Mouse (Mus musculus) lung, embryonic 16.5 days (tissue): ENCODE measurements at regions not wholly inside any gene's neighbourhood (a gene's known extent, or its start where the extent isn't known, plus 50 kb on each side); places are given as distances from the start of the nearest gene placed in this dataset.
A peak's percentile ranks its signal among the peaks of the same experiment; 100 is the strongest.

ENCODE experiments used
- ATAC-seq: fragments of 200-750 bp; cut with Nextera tagmentation; 2 replicates; pipeline ENCODE4 v1.8.0; 2017; ENCODE audit warnings: low read depth, mild to moderate bottlenecking, moderate library complexity
- H3K27ac ChIP-seq: fragments of 300-500 bp; sonication (generic); 2 replicates; pipeline ENCODE4 v1.5.1; 2014; ENCODE audit warnings: mild to moderate bottlenecking, control low read depth, low read length
- H3K27me3 ChIP-seq: fragments of 300-500 bp; sonication (generic); 2 replicates; pipeline ENCODE4 v1.6.1; 2014; ENCODE audit warnings: low read depth, low read length, mixed read lengths; ENCODE audit not compliant: control insufficient read depth, insufficient read depth
- H3K36me3 ChIP-seq: fragments of 300-500 bp; sonication (generic); 2 replicates; pipeline ENCODE4 v1.6.1; 2014; ENCODE audit warnings: low read length; ENCODE audit not compliant: control insufficient read depth, insufficient read depth
- H3K4me1 ChIP-seq: fragments of 300-500 bp; sonication (generic); replicated peaks from 2 replicates; pipeline ENCODE4 v1.6.1; 2014; ENCODE audit warnings: low read length, mixed read lengths; ENCODE audit not compliant: control insufficient read depth, insufficient read depth
- H3K4me2 ChIP-seq: fragments of 300-500 bp; sonication (generic); 2 replicates; pipeline ENCODE4 v1.6.1; 2014; ENCODE audit warnings: low read depth, low read length, control low read depth
- H3K4me3 ChIP-seq: fragments of 300-500 bp; sonication (generic); 2 replicates; pipeline ENCODE4 v1.5.1; 2014; ENCODE audit warnings: mild to moderate bottlenecking, low read length, control low read depth
- H3K9ac ChIP-seq: fragments of 300-500 bp; sonication (generic); 2 replicates; pipeline ENCODE4 v1.6.1; 2014; ENCODE audit warnings: low read length, control low read depth
- H3K9me3 ChIP-seq: fragments of 300-500 bp; sonication (generic); 2 replicates; pipeline ENCODE4 v1.6.1; 2016; ENCODE audit warnings: low read length; ENCODE audit not compliant: control insufficient read depth
- WGBS: fragments of 180-500 bp; shearing (Covaris S2); extraction: QIAGEN DNeasy Blood & Tissue Kit; methylation state at CpG from one replicate; pipeline ENCODE4 v1.1.7; 2014; 5-methylcytosine and 5-hydroxymethylcytosine counted together

- no peak for ATAC-seq
- H3K9ac ChIP-seq, result no peak overlapping the region
- no peaks in the 10 kb centered on the region for H3K36me3 ChIP-seq
- H3K9me3 ChIP-seq, result no peaks in the 10 kb centered on the region
- no peak overlapping the region for H3K4me3 ChIP-seq
- H3K27ac ChIP-seq, result no peak overlapping the region
- H3K4me2 ChIP-seq, result no peak overlapping the region
- no peaks in the 10 kb centered on the region for H3K27me3 ChIP-seq
- 92% methylated on average over 14 of the region's 14 CpGs for WGBS
- no peaks in the 10 kb centered on the region for H3K4me1 ChIP-seq
These were observed 239.2 kb upstream of the BC052040 start for GRCm38 (mm10) chr2:115342360-115342759.

- Histone ChIP-seq H3K27ac (no peak overlapping the region), H3K27me3 (no peaks in the 10 kb centered on the region), H3K9me3 (no peaks in the 10 kb centered on the region), H3K4me3 (no peak overlapping the region), H3K4me2 (no peak overlapping the region), H3K9ac (no peak overlapping the region), H3K36me3 (no peaks in the 10 kb centered on the region), H3K4me1 (no peaks in the 10 kb centered on the region)
- no peak for ATAC-seq
- WGBS, result 50% methylated on average over 6 of the region's 6 CpGs
These were observed 235.0 kb upstream of the BC052040 start for GRCm38 (mm10) chr2:115346551-115346950.

- no peaks in the 10 kb centered on the region for H3K4me1 ChIP-seq
- no peak for ATAC-seq
- WGBS, result 5% methylated on average over 2 of the region's 2 CpGs
- H3K4me3 ChIP-seq, result no peak overlapping the region
- H3K9me3 ChIP-seq, result no peaks in the 10 kb centered on the region
- H3K4me2 ChIP-seq, result no peak overlapping the region
- H3K9ac ChIP-seq, result no peak overlapping the region
- H3K36me3 ChIP-seq, result no peaks in the 10 kb centered on the region
- H3K27ac ChIP-seq, result no peak overlapping the region
- H3K27me3 ChIP-seq, result no peaks in the 10 kb centered on the region
These were observed 233.3 kb upstream of the BC052040 start for GRCm38 (mm10) chr2:115348263-115348662.

- 39% methylated on average over 6 of the region's 6 CpGs for WGBS
- no peak overlapping the region for H3K27ac ChIP-seq
- no peak overlapping the region for H3K4me3 ChIP-seq
These were observed 210.4 kb upstream of the BC052040 start for GRCm38 (mm10) chr2:115371072-115371471.

GRCm38 (mm10) chr2:115375336-115375735, 206.2 kb upstream of the BC052040 start:
- H3K4me1 ChIP-seq, result no peaks in the 10 kb centered on the region
- H3K9ac ChIP-seq, result no peak overlapping the region
- ATAC-seq, result no peak
- no peak overlapping the region for H3K4me2 ChIP-seq
- no peaks in the 10 kb centered on the region for H3K27me3 ChIP-seq
- H3K9me3 ChIP-seq, result no peaks in the 10 kb centered on the region
- 75% methylated on average over 5 of the region's 5 CpGs for WGBS
- H3K27ac ChIP-seq, result no peak overlapping the region
- no peak overlapping the region for H3K4me3 ChIP-seq
- no peaks in the 10 kb centered on the region for H3K36me3 ChIP-seq

More at GRCm38 (mm10) chr2:115371072-115371471, 210.4 kb upstream of the BC052040 start:
- no peak overlapping the region for H3K9ac ChIP-seq
- H3K36me3 ChIP-seq, result no peaks in the 10 kb centered on the region
- ATAC-seq, result no peak
- H3K4me1 ChIP-seq, result no peaks in the 10 kb centered on the region
- H3K27me3 ChIP-seq, result no peaks in the 10 kb centered on the region
- H3K4me2 ChIP-seq, result no peak overlapping the region
- H3K9me3 ChIP-seq, result no peaks in the 10 kb centered on the region

- no peak overlapping the region for H3K27ac ChIP-seq
- no peaks in the 10 kb centered on the region for H3K36me3 ChIP-seq
- H3K4me2 ChIP-seq, result peak overlapping the region; percentile 45; the same call in 1 of the 2 replicates
- H3K9ac ChIP-seq, result no peak overlapping the region
- WGBS, result 31% methylated on average over 13 of the region's 13 CpGs
- H3K4me3 ChIP-seq, result no peak overlapping the region
- no peaks in the 10 kb centered on the region for H3K27me3 ChIP-seq
- H3K4me1 ChIP-seq, result peaks cover 11% of the 10 kb centered on the region
- ATAC-seq, result peak; percentile 90
- H3K9me3 ChIP-seq, result no peaks in the 10 kb centered on the region
These were observed 196.9 kb upstream of the BC052040 start for GRCm38 (mm10) chr2:115384414-115385180.

- Histone ChIP-seq H3K4me1 (peaks cover 11% of the 10 kb centered on the region), H3K27me3 (no peaks in the 10 kb centered on the region), H3K4me2 (peak overlapping the region; percentile 45), H3K27ac (no peak overlapping the region), H3K4me3 (0 out of 2 replicates have a peak overlapping the region, but pooled peaks have one; percentile 5), H3K36me3 (no peaks in the 10 kb centered on the region), H3K9ac (no peak overlapping the region), H3K9me3 (no peaks in the 10 kb centered on the region)
- peak; percentile 68 for ATAC-seq
- WGBS, result 38% methylated on average over 16 of the region's 16 CpGs
These were observed 196.0 kb upstream of the BC052040 start for GRCm38 (mm10) chr2:115385207-115386168.

- H3K9me3 ChIP-seq, result no peaks in the 10 kb centered on the region
- peak; percentile 78 for ATAC-seq
- H3K4me1 ChIP-seq, result peaks cover 4% of the 10 kb centered on the region; the same call in 1 of the 2 replicates
- H3K9ac ChIP-seq, result no peak overlapping the region
- H3K27ac ChIP-seq, result no peak overlapping the region
- H3K4me2 ChIP-seq, result no peak overlapping the region
- H3K36me3 ChIP-seq, result no peaks in the 10 kb centered on the region
- WGBS, result 51% methylated on average over 7 of the region's 7 CpGs
- no peak overlapping the region for H3K4me3 ChIP-seq
- H3K27me3 ChIP-seq, result no peaks in the 10 kb centered on the region
These were observed 189.9 kb upstream of the BC052040 start for GRCm38 (mm10) chr2:115391575-115391974.
